Mouse (Mus musculus): ENCODE measurements around the gene Fgfr1op.
"Not testable (repeated sequence)": the region's sequence is repeated elsewhere in the genome, so short reads cannot be mapped to it uniquely, and the experiment has no call there.

The Fgfr1op gene

GRCm38 (mm10) chr17:8164701-8165607 is at the start of gene Fgfr1op:
Gene Fgfr1op (plus strand): TSS chr17:8165501.
- peak; percentile 77 to 85 for DNase-seq

GRCm38 (mm10) chr17:8116378-8116777 is 48.9 kb upstream of the Fgfr1op start:
- DNase-seq: not testable (repeated sequence)

GRCm38 (mm10) chr17:8116928-8117327 is 48.4 kb upstream of the Fgfr1op start:
- DNase-seq: not testable (repeated sequence)

GRCm38 (mm10) chr17:8122974-8123373 is 42.3 kb upstream of the Fgfr1op start:
- not testable (repeated sequence) for DNase-seq

GRCm38 (mm10) chr17:8124586-8124985 is 40.7 kb upstream of the Fgfr1op start:
- DNase-seq: not testable (repeated sequence)

GRCm38 (mm10) chr17:8128326-8128993 is 36.8 kb upstream of the Fgfr1op start:
- not testable (repeated sequence) for DNase-seq

GRCm38 (mm10) chr17:8129578-8129977 is 35.7 kb upstream of the Fgfr1op start:
- not testable (repeated sequence) for DNase-seq

GRCm38 (mm10) chr17:8130849-8131248 is 34.5 kb upstream of the Fgfr1op start:
- DNase-seq: not testable (repeated sequence)

- DNase-seq: not testable (repeated sequence)
Measured at GRCm38 (mm10) chr17:8138116-8138515, 27.2 kb upstream of the Fgfr1op start.

GRCm38 (mm10) chr17:8140210-8140609 is 25.1 kb upstream of the Fgfr1op start:
- not testable (repeated sequence) for DNase-seq

GRCm38 (mm10) chr17:8143802-8144673 is 21.3 kb upstream of the Fgfr1op start:
- DNase-seq: peak; percentile 22 to 26

GRCm38 (mm10) chr17:8146931-8147330 is 18.4 kb upstream of the Fgfr1op start:
- peak in 1 of 2 experiments; percentile 22 for DNase-seq

GRCm38 (mm10) chr17:8147439-8148316 is 17.6 kb upstream of the Fgfr1op start, which contains the start of the genes Gm49673 and Rnaset2a:
Gene Gm49673 (minus strand): TSS chr17:8147788.
Gene Rnaset2a (minus strand): TSS chr17:8148097.
- peak; percentile 66 to 71 for DNase-seq

GRCm38 (mm10) chr17:8155010-8155409 is 10.3 kb upstream of the Fgfr1op start:
- not testable (repeated sequence) for DNase-seq

GRCm38 (mm10) chr17:8155982-8156381 is 9.3 kb upstream of the Fgfr1op start:
- not testable (repeated sequence) for DNase-seq

- peak; percentile 25 to 30 for DNase-seq
Measured at GRCm38 (mm10) chr17:8158627-8159026, 6.7 kb upstream of the Fgfr1op start.

- DNase-seq: peak; percentile 58 to 67
Measured at GRCm38 (mm10) chr17:8160969-8161368, 4.3 kb upstream of the Fgfr1op start.

GRCm38 (mm10) chr17:8165608-8165945 is 276 bp downstream of the Fgfr1op start:
- peak; percentile 54 to 62 for DNase-seq

GRCm38 (mm10) chr17:8165977-8166376 is 676 bp downstream of the Fgfr1op start:
- peak in 1 of 2 experiments; percentile 17 for DNase-seq

- not testable (repeated sequence) for DNase-seq
Measured at GRCm38 (mm10) chr17:8166454-8166853, 1.2 kb downstream of the Fgfr1op start.

- DNase-seq: not testable (repeated sequence)
Measured at GRCm38 (mm10) chr17:8167436-8167835, 2.1 kb downstream of the Fgfr1op start.
